ENCODE assay signal across 8 mouse cellular contexts in the genomic region with DNA sequence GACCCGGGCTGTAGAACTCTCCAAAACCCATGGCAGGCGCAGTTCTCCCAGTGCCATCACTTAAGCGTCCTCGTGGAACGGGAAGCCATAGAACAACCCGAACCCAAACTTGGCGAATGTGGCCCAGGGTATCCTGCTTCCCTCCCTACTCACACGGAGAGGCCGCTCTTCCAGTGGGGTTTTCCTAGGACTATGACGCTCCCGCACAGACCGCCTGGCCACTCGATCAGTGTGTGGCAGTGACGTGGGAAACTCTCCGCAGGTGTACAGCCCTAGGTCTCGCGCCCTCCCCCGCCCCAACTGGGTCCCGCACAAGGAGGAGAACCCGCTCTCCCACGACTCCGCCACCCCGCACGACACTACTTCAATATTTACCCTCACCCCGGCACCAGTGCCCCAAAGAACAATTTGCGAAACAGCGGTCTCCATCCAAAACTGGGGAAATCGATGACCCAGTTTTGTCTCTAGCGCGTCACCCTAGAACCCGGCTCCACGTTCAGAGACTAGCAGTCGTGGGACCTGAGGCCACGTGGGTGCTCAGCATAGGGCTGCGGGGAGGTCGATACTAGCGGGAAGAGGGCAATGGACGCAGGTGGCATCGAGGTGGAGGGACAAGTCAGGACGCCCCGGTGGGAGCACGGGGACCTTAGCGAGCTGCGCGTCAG. TPM values are rescaled to one million over a fixed set of nuclear protein-coding genes. Genes with fewer than 3 reads are reported as not detected.
A peak's percentile ranks its signal among the peaks of the same experiment; 100 is the strongest.
DNase-seq lines count a peak whose midpoint lies in the region; ATAC-seq and TF ChIP-seq lines count a peak whose summit lies in the region.

No protein-coding gene starts in this region.

- no peak for TF ChIP-seq POLR2A in cortical plate, adult 2 months (IDR thresholded peaks at IDR 0.05; ENCODE audit: extremely low read depth, insufficient read depth, low read length)

- WGBS in heart, embryonic 13.5 days = 7% methylated on average over 43 of the region's 45 CpGs
- WGBS in hindbrain, embryonic 12.5 days = 5% methylated on average over 45 of the region's 45 CpGs
- WGBS in midbrain, embryonic 13.5 days = 5% methylated on average over 45 of the region's 45 CpGs

- no peaks in the 10 kb centered on the region for H3K9me3 ChIP-seq in heart, embryonic 13.5 days
- no peaks in the 10 kb centered on the region for H3K9me3 ChIP-seq in hindbrain, embryonic 12.5 days (replicated peaks)
- no peaks in the 10 kb centered on the region for H3K9me3 ChIP-seq in midbrain, embryonic 13.5 days

- H3K36me3 ChIP-seq in heart, embryonic 13.5 days = no peaks in the 10 kb centered on the region
- H3K36me3 ChIP-seq in hindbrain, embryonic 12.5 days = no peaks in the 10 kb centered on the region
- H3K36me3 ChIP-seq in midbrain, embryonic 13.5 days = no peaks in the 10 kb centered on the region

- H3K4me2 ChIP-seq in heart, embryonic 13.5 days = peak overlapping the region; percentile 97
- H3K4me2 ChIP-seq in hindbrain, embryonic 12.5 days (replicated peaks) = peak overlapping the region; percentile 90
- H3K4me2 ChIP-seq in midbrain, embryonic 13.5 days (replicated peaks) = peak overlapping the region; percentile 72

- intact Hi-C loops in heart, postnatal 36 days (cut with DNase I) = no loop called here

- no peak overlapping the region for H3K27ac ChIP-seq in heart, embryonic 13.5 days (replicated peaks)
- peak overlapping the region; percentile 70 for H3K27ac ChIP-seq in cortical plate, adult 2 months (ENCODE audit: insufficient read depth, low read length)
- H3K27ac ChIP-seq in hindbrain, embryonic 12.5 days = no peak overlapping the region
- no peak overlapping the region for H3K27ac ChIP-seq in midbrain, embryonic 13.5 days

- H3K4me3 ChIP-seq in heart, embryonic 13.5 days = peak overlapping the region; percentile 61
- peak overlapping the region; percentile 66 for H3K4me3 ChIP-seq in cortical plate, adult 2 months (ENCODE audit: insufficient read depth, low read length)
- peak overlapping the region; percentile 48 for H3K4me3 ChIP-seq in hindbrain, embryonic 12.5 days
- peak overlapping the region; percentile 47 for H3K4me3 ChIP-seq in midbrain, embryonic 13.5 days (replicated peaks)

- H3K27me3 ChIP-seq in heart, embryonic 13.5 days (replicated peaks) = peaks cover 25% of the 10 kb centered on the region
- peaks cover 34% of the 10 kb centered on the region for H3K27me3 ChIP-seq in hindbrain, embryonic 12.5 days
- peaks cover 32% of the 10 kb centered on the region for H3K27me3 ChIP-seq in midbrain, embryonic 13.5 days

- no peak for DNase-seq in heart, postnatal 36 days
- no peak for DNase-seq in ovary, postnatal 10 days (ENCODE audit: low spot score)
- no peak for DNase-seq in Muller cell, postnatal 12 days (ENCODE audit: inconsistent ontology term)
- no peak for DNase-seq in thymus, adult 18-20 months

- peak overlapping the region; percentile 78 for H3K9ac ChIP-seq in heart, embryonic 13.5 days
- peak overlapping the region; percentile 57 for H3K9ac ChIP-seq in hindbrain, embryonic 12.5 days
- H3K9ac ChIP-seq in midbrain, embryonic 13.5 days (replicated peaks) = peak overlapping the region; percentile 59

- H3K4me1 ChIP-seq in heart, embryonic 13.5 days = peaks cover 30% of the 10 kb centered on the region
- no peaks in the 10 kb centered on the region; the same call in 1 of the 2 replicates for H3K4me1 ChIP-seq in cortical plate, adult 2 months (ENCODE audit: control insufficient read depth, insufficient read depth, low read length)
- peaks cover 18% of the 10 kb centered on the region for H3K4me1 ChIP-seq in hindbrain, embryonic 12.5 days
- peaks cover 21% of the 10 kb centered on the region for H3K4me1 ChIP-seq in midbrain, embryonic 13.5 days (replicated peaks)

- no peak for TF ChIP-seq CTCF in cortical plate, adult 2 months (IDR thresholded peaks at IDR 0.05; ENCODE audit: extremely low read depth, insufficient read depth, low read length)

- ATAC-seq in heart, embryonic 13.5 days (ENCODE audit: extremely low read depth, insufficient number of reproducible peaks, low FRiP score, low TSS enrichment) = no peak
- ATAC-seq in hindbrain, embryonic 12.5 days (ENCODE audit: low FRiP score) = peak; percentile 51; the same call in 1 of the 2 replicates
- ATAC-seq in midbrain, embryonic 13.5 days = peak; percentile 65; the same call in 1 of the 2 replicates

RNA-seq across cellular contexts. Expression of gene Cbs, which starts 0.6 kb away (rescaled TPM):
- polyA plus RNA-seq in heart, embryonic 13.5 days (2015; fragmentation: Nextera tagmentation; extraction: Ambion mirVana) = 1.1 and 1.8 TPM in 2 replicates
- total RNA-seq in heart, postnatal 36 days (2021) = 1 to 10 TPM; 3.0 to 3.6 TPM
- 35.0 and 41.8 TPM in 2 replicates for polyA plus RNA-seq in cortical plate, adult 2 months (2012; rRNA removed)
- 2.3 and 3.3 TPM in 2 replicates for polyA plus RNA-seq in hindbrain, embryonic 12.5 days (2016; fragmentation: Nextera tagmentation; extraction: Ambion mirVana)
- polyA plus RNA-seq in midbrain, embryonic 13.5 days (2015; fragmentation: Nextera tagmentation; extraction: Ambion mirVana) = 3.3 and 3.6 TPM in 2 replicates

RNA-seq across cellular contexts. Expression of gene U2af1, which starts 22.3 kb away (rescaled TPM):
- 184 and 213 TPM in 2 replicates for polyA plus RNA-seq in heart, embryonic 13.5 days (2015; fragmentation: Nextera tagmentation; extraction: Ambion mirVana)
- total RNA-seq in heart, postnatal 36 days (2021) = 10 to 100 TPM; 69.0 to 71.9 TPM
- 139 and 148 TPM in 2 replicates for polyA plus RNA-seq in cortical plate, adult 2 months (2012; rRNA removed)
- 293 and 303 TPM in 2 replicates for polyA plus RNA-seq in hindbrain, embryonic 12.5 days (2016; fragmentation: Nextera tagmentation; extraction: Ambion mirVana)
- polyA plus RNA-seq in midbrain, embryonic 13.5 days (2015; fragmentation: Nextera tagmentation; extraction: Ambion mirVana) = 269 and 274 TPM in 2 replicates

RNA-seq across cellular contexts. Expression of gene Cryaa, which starts 41.2 kb away (rescaled TPM):
- not detected in 2 replicates for polyA plus RNA-seq in heart, embryonic 13.5 days (2015; fragmentation: Nextera tagmentation; extraction: Ambion mirVana)
- not detected for total RNA-seq in heart, postnatal 36 days (2021)
- 0.13 and 0.21 TPM in 2 replicates for polyA plus RNA-seq in cortical plate, adult 2 months (2012; rRNA removed)
- not detected in 2 replicates for polyA plus RNA-seq in hindbrain, embryonic 12.5 days (2016; fragmentation: Nextera tagmentation; extraction: Ambion mirVana)
- polyA plus RNA-seq in midbrain, embryonic 13.5 days (2015; fragmentation: Nextera tagmentation; extraction: Ambion mirVana) = not detected in 2 replicates
